In the genomic region with DNA sequence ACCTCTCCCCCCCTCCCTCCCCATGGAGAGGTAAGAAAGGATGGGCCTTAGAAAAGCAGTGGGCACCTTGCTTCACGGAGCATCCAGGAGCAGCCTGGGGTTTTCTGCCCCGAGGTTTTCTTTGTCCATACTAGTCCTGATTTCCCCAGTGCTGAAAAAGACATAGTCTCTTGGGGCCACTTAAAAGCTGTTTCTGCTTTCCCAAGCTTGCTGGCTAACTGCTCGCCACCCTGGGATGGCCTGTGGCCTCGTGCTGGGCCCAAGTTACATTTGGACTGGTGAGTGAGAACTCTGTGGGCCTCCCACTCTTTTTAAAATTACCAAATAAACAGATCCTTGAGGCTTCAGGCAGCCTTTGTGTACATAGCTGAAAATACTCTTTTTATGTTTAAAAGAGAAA, we compare ENCODE assay signal across 18 mouse cellular contexts. TPM values are rescaled to one million over a fixed set of nuclear protein-coding genes. Genes with fewer than 3 reads are reported as not detected.
DNase-seq lines count a peak whose midpoint lies in the region; ATAC-seq and TF ChIP-seq lines count a peak whose summit lies in the region.
"Had no signal": no experiment of that assay in that cellular context is flagged by ENCODE, and none has a peak within 500 bp of the region (broad histone marks: within the 10 kb centered on the region; RNA-seq: fewer than 3 reads in every experiment).

No protein-coding gene starts in this region.

- no peak for ATAC-seq in lung, embryonic 14.5 days (ENCODE audit: insufficient read depth)
- no peak for ATAC-seq in limb, embryonic 12.5 days (ENCODE audit: insufficient number of reproducible peaks, insufficient read depth, low FRiP score, low TSS enrichment, low read depth)

- no peaks in the 10 kb centered on the region for H3K9me3 ChIP-seq in lung, embryonic 14.5 days (ENCODE audit: low read depth, low read length)
- no peaks in the 10 kb centered on the region for H3K9me3 ChIP-seq in embryonic facial prominence, embryonic 10.5 days
- no peaks in the 10 kb centered on the region for H3K9me3 ChIP-seq in limb, embryonic 12.5 days
- H3K9me3 ChIP-seq: hindbrain, embryonic 12.5 days; lung, embryonic 15.5 days; neural tube, embryonic 15.5 days had no signal

- no peak overlapping the region for H3K4me3 ChIP-seq in lung, embryonic 14.5 days (ENCODE audit: low read depth, low read length)
- H3K4me3 ChIP-seq in lung, adult 2 months (replicated peaks; ENCODE audit: extremely low read depth, low read depth, low read length): no peak overlapping the region
- H3K4me3 ChIP-seq in embryonic facial prominence, embryonic 10.5 days: no peak overlapping the region
- no peak overlapping the region for H3K4me3 ChIP-seq in limb, embryonic 12.5 days (replicated peaks)
- H3K4me3 ChIP-seq: hindbrain, embryonic 12.5 days; lung, embryonic 15.5 days; neural tube, embryonic 15.5 days had no signal

- intact Hi-C loops in gastrocnemius, postnatal 14 days (cut with DNase I; ENCODE audit: low total_unique reads): no loop called here
- intact Hi-C loops in left cerebral cortex, postnatal 25 days (cut with DNase I): loop anchor here (2.0 to 10.0 kb wide), 2 partner anchors 335 to 557 kb away; no protein-coding TSS in a partner anchor

- H3K4me1 ChIP-seq in lung, embryonic 14.5 days (ENCODE audit: insufficient read depth): peaks cover 5% of the 10 kb centered on the region; the same call in 1 of the 2 replicates
- H3K4me1 ChIP-seq in lung, adult 2 months (ENCODE audit: control insufficient read depth, insufficient read depth, low read length): 0 out of 2 replicates have a peak, but pooled peaks cover 3% of the 10 kb centered on the region
- H3K4me1 ChIP-seq in embryonic facial prominence, embryonic 10.5 days: peaks cover 44% of the 10 kb centered on the region
- H3K4me1 ChIP-seq in limb, embryonic 12.5 days (replicated peaks): peaks cover 55% of the 10 kb centered on the region

- TF ChIP-seq POLR2A in lung, adult 2 months (IDR thresholded peaks at IDR 0.05; ENCODE audit: borderline replicate concordance, extremely low read depth, low read depth, low read length): no peak

- H3K36me3 ChIP-seq in lung, embryonic 14.5 days (ENCODE audit: insufficient read depth): no peaks in the 10 kb centered on the region
- H3K36me3 ChIP-seq in embryonic facial prominence, embryonic 10.5 days (replicated peaks): no peaks in the 10 kb centered on the region
- H3K36me3 ChIP-seq in limb, embryonic 12.5 days: no peaks in the 10 kb centered on the region
- H3K36me3 ChIP-seq: hindbrain, embryonic 12.5 days; lung, embryonic 15.5 days; neural tube, embryonic 15.5 days had no signal

- no peak for TF ChIP-seq CTCF in lung, embryonic 14.5 days (IDR thresholded peaks at IDR 0.05; ENCODE audit: low read depth)
- TF ChIP-seq CTCF in lung, adult 2 months (IDR thresholded peaks at IDR 0.05; ENCODE audit: insufficient read depth, low read length): no peak

- H3K27me3 ChIP-seq in lung, embryonic 14.5 days (ENCODE audit: insufficient read depth, low read length): no peaks in the 10 kb centered on the region
- H3K27me3 ChIP-seq in embryonic facial prominence, embryonic 10.5 days (replicated peaks; ENCODE audit: low read depth, poor library complexity, severe bottlenecking): no peaks in the 10 kb centered on the region
- no peaks in the 10 kb centered on the region for H3K27me3 ChIP-seq in limb, embryonic 12.5 days
- H3K27me3 ChIP-seq: hindbrain, embryonic 12.5 days; lung, embryonic 15.5 days; neural tube, embryonic 15.5 days had no signal

- WGBS in lung, embryonic 14.5 days: 63% methylated on average over 4 of the region's 4 CpGs
- WGBS in lung, adult 2 months: 68% methylated on average over 4 of the region's 4 CpGs
- WGBS in embryonic facial prominence, embryonic 10.5 days: 70% methylated on average over 4 of the region's 4 CpGs
- WGBS in limb, embryonic 12.5 days: 60% methylated on average over 4 of the region's 4 CpGs

- H3K4me2 ChIP-seq in lung, embryonic 14.5 days: no peak overlapping the region
- H3K4me2 ChIP-seq in limb, embryonic 12.5 days: no peak overlapping the region
- H3K4me2 ChIP-seq: hindbrain, embryonic 12.5 days; lung, embryonic 15.5 days; neural tube, embryonic 15.5 days had no signal

- H3K27ac ChIP-seq in lung, embryonic 14.5 days (ENCODE audit: low read depth): peak overlapping the region; percentile 9; the same call in 1 of the 2 replicates
- peak overlapping the region; percentile 81 for H3K27ac ChIP-seq in embryonic facial prominence, embryonic 10.5 days (replicated peaks)
- peak overlapping the region; percentile 87 for H3K27ac ChIP-seq in limb, embryonic 12.5 days
- H3K27ac ChIP-seq: hindbrain, embryonic 12.5 days; lung, embryonic 15.5 days; neural tube, embryonic 15.5 days had no signal

- DNase-seq in gastrocnemius, postnatal 14 days: peak; percentile 9
- DNase-seq in gastrocnemius, postnatal 10 days: no peak
- no peak for DNase-seq in lung, embryonic 14.5 days
- no peak for DNase-seq in lung, adult 2 months
- no peak for DNase-seq in embryonic facial prominence, embryonic 10.5 days (ENCODE audit: low spot score)
- DNase-seq in left cerebral cortex, postnatal 25 days (ENCODE audit: low spot score in 2 of 2): no peak
- no peak for DNase-seq in cerebellum, postnatal 25 days
- DNase-seq: cerebellum, adult 2 months; kidney, adult 11 months; left cerebral cortex, postnatal 4 days had no signal

- no peak overlapping the region for H3K9ac ChIP-seq in lung, embryonic 14.5 days
- no peak overlapping the region for H3K9ac ChIP-seq in limb, embryonic 12.5 days (replicated peaks)
- H3K9ac ChIP-seq: hindbrain, embryonic 12.5 days; lung, embryonic 15.5 days; neural tube, embryonic 15.5 days had no signal

RNA-seq across cellular contexts. Expression of gene 4930558K02Rik, which starts 2.1 kb away (rescaled TPM):
- not detected for total RNA-seq in gastrocnemius, postnatal 14 days (2021)
- total RNA-seq in gastrocnemius, postnatal 10 days (2021): not detected
- not detected in 2 replicates for polyA plus RNA-seq in lung, embryonic 14.5 days (2014; fragmentation: Nextera tagmentation; extraction: Ambion mirVana)
- not detected in 2 replicates for polyA plus RNA-seq in lung, adult 2 months (2012; rRNA removed)
- polyA plus RNA-seq in embryonic facial prominence, embryonic 10.5 days (2016; fragmentation: Nextera tagmentation; extraction: Ambion mirVana): not detected in 2 replicates
- polyA plus RNA-seq in limb, embryonic 12.5 days (2016; fragmentation: Nextera tagmentation; extraction: Ambion mirVana): not detected in 2 replicates
- not detected for total RNA-seq in left cerebral cortex, postnatal 25 days (2021)
- total RNA-seq: layer of hippocampus, postnatal 25 days; left cerebral cortex, postnatal 4 days; megakaryocyte, adult 5-6 weeks had no signal
- polyA plus RNA-seq: cerebellum, adult 2 months; forebrain, embryonic 11.5 days; gonadal fat pad, adult 2 months; hindbrain, embryonic 12.5 days; lung, embryonic 15.5 days had no signal

RNA-seq across cellular contexts. Expression of gene Pigc, which starts 8.3 kb away (rescaled TPM):
- 10 to 100 TPM; 17.2 to 19.4 TPM for total RNA-seq in gastrocnemius, postnatal 14 days (2021)
- total RNA-seq in gastrocnemius, postnatal 10 days (2021): 10 to 100 TPM; 15.9 to 19.5 TPM
- polyA plus RNA-seq in lung, embryonic 14.5 days (2014; fragmentation: Nextera tagmentation; extraction: Ambion mirVana): 35.2 and 40.0 TPM in 2 replicates
- polyA plus RNA-seq in lung, adult 2 months (2012; rRNA removed): 12.8 and 21.7 TPM in 2 replicates
- 27.2 and 27.8 TPM in 2 replicates for polyA plus RNA-seq in embryonic facial prominence, embryonic 10.5 days (2016; fragmentation: Nextera tagmentation; extraction: Ambion mirVana)
- polyA plus RNA-seq in limb, embryonic 12.5 days (2016; fragmentation: Nextera tagmentation; extraction: Ambion mirVana): 43.2 and 45.9 TPM in 2 replicates
- total RNA-seq in left cerebral cortex, postnatal 25 days (2021): 10 to 100 TPM; 15.4 to 16.6 TPM

Comparison
In these comparisons a context has a peak if more than half of its experiments do, and no peak if none do; other contexts are left out.
1. H3K27ac ChIP-seq: peak in every context shown above with its lines; median percentile 87 in limb, embryonic 12.5 days; 81 in embryonic facial prominence, embryonic 10.5 days; 9 in lung, embryonic 14.5 days.